Mouse (Mus musculus) large intestine, adult 2 months (tissue): ENCODE results near the gene Smtn. TPM values are rescaled to one million over a fixed set of nuclear protein-coding genes. Genes with fewer than 3 reads are reported as not detected.

Experiments
- DNase-seq: peaks from one replicate; pipeline ENCODE4 v3.0.0-alpha.2; 2012; ENCODE audit warnings: low read depth, low spot score
- WGBS: fragments of 180-500 bp; shearing (Covaris S2); methylation state at CpG from one replicate; pipeline ENCODE4 v1.1.7; 2018; 5-methylcytosine and 5-hydroxymethylcytosine counted together
- polyA plus RNA-seq: library from polyadenylated mRNA; depleted of rRNA; stranded (reverse); fragments of >200 nt; gene quantifications from 2 replicates; pipeline ENCODE4 v1.2.3, GENCODE M21; 2012

Gene Smtn
- polyA plus RNA-seq, 1 experiment: 57.6 TPM

DNA sequence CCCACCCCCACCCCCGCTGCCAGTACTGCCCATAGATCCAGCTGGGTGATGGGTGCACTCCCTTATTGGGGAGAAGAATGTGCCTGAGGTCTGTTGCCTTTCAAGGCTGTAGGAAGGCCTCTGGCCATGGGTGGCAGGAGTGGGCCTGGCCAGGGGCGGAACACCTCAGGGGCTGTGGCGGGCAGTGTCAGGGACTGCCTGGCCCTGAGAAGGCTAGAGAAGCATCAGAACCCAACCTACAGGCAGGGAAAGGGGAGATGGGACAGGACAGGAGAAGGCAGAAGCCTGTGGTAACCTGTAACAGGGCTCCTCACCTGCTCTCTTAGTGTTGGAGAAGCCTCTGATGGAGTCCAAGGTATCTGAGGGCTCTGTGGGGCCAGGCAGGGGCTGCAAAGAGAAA lies 9.7 kb downstream of the Smtn start:
- DNase-seq: no peak
- 90% methylated on average over 3 of the region's 3 CpGs for WGBS

DNA sequence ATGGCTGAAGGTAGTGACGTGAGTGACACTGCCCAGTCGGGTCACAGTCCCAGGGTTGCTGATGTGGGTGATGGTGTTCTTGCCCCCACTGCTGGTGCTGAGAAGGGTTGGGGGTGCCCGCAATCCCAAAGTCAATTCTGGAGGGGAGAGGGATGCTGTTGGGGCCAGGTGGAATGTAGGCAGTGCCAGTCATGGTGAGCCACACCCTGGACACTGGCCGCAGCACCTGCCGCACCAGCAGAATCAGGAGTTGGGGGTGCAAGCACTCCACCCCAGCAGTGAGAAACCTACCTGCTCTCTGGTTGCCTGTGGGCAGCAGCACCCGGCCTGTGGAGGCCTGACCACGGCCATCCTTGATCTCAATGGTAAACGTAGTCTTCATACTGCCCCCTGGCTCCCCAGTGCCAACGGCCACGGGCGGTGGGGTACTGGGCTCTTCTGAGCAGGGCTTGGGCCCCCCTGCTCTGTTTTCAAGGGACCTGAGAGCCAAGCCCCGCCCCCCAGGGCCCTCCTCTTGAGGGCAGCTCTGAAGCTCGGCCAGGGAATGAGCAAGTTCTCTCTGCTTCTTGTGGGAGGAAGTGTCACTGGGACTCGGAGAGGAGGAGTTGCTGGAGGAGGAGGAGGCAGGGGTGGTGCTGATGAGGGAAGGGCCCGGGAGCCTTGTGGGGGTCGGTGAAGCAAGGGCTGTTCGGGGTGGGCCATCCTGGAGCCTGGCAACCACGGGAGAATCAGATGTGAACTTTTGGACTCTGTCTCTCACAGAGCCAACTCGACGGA lies 10.7 kb downstream of the Smtn start:
- 69% methylated on average over 20 of the region's 20 CpGs for WGBS
- DNase-seq: no peak

DNA sequence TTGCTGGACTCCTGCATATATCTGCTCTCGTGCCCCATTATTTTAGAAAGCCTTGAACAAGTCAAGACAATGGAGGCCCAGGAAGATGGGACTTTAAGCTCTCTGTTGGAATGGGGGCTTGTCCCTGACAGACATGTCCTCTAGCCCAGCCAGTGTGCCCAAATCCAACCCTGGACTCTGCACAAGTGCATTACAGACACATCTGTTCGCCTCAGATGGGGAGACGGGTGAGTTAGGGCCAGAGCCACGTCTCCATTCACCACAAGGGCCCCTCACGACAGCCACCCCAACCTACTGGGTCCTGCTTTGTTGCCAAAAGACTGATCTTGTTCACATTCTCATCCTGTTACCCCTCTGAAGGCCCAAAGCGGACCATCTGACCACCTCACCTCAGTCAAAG lies 12.2 kb downstream of the Smtn start:
- WGBS: 87% methylated on average over 6 of the region's 6 CpGs
- DNase-seq: no peak

DNA sequence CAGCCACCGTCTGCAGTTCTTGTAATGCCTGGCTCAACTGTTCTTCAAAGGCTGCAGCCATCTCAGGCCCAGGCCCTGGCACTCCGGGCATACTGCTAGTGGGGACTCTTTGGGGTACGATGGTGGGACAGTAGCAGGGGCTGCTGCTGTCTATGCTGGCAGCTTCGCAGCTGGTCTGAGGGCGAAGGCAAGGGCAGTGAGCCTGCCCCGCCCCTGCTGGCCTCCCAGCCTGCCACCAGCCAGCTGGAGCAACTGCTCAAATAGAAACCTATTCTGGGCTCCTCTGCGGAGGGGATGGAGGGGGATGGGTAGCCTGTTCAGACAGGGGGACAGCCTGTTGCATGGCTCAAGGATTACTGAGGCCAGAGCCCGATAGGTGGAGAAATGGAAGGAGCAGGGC lies 12.6 kb downstream of the Smtn start:
- 77% methylated on average over 8 of the region's 8 CpGs for WGBS
- DNase-seq: no peak

DNA sequence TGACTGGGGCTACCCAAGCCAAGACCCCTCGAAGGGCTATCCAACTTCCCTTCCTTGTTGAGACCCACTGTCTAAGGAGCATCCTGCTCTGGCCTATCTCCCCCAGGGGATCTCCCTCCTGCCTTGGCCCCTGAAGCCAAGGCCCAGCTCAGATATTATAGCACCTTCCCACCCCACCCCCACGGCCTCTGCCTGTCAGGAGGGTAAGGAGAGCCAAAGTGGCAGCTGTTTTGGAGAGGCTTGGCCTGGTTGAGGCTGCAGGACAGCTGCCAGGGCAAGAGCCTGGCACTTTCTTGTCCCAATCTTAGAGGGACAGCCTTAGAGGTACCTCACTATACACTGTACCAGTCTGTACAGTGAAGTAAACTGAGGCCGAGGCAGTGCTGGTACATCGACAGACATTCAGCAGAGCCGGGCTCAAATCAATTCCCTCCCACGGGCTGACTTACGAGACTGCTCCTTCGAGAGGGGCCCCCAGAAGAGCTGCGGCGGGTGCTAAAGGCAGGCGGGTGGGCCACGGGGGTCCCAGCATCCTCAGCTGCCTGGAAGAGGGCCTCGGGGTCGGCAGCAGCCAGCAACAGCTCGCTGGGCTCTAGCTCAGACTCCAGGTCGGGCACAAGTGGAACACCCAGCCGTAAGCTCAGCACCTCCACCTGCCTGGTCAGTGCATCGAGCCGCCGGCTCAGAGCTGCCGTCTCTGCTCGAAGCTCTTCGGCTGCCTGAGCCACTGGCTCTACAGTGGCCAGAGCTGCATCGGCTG lies 13.3 kb downstream of the Smtn start:
- 92% methylated on average over 24 of the region's 24 CpGs for WGBS
- no peak for DNase-seq

DNA sequence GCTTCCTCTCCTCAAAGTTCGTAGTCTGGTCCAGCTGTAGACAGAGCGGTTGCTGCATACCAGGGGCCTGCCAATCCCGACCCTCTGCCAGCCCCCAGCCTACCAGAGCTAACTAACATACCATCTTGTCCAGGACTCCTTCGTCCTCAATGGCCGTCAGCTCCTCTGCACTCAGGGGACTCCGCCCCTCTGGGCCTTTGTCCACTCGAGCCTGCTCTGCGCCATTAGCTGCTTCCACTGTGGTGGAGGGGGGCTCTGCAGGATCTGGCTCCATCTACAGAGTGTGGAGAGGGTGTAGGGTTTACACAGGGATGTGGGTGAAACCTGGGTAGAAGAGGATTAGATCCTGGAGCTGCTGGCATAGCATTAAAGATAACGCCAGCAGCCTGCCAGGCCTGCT lies 14.2 kb downstream of the Smtn start:
- WGBS: 78% methylated on average over 9 of the region's 9 CpGs
- DNase-seq: no peak

DNA sequence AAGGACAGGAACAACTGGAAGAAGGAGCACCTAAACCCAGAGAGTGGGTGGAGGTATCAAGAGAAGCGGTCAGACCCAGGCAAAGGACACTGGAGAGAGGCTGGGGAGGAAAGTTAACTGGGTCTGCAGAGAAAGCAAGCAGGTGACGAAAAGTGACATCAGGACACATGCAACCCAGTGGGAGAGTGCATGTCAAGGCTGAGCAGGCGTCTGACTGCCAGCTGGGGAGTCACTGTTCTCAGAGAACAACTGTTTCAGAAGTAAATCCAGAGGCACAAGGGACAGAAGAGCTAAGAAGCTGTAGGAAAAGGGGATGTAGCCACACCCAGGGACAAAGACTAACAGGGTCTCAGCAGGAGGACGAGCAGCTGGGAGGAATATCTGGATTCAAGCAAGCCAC lies 14.9 kb downstream of the Smtn start:
- 86% methylated on average over 4 of the region's 4 CpGs for WGBS
- no peak for DNase-seq

DNA sequence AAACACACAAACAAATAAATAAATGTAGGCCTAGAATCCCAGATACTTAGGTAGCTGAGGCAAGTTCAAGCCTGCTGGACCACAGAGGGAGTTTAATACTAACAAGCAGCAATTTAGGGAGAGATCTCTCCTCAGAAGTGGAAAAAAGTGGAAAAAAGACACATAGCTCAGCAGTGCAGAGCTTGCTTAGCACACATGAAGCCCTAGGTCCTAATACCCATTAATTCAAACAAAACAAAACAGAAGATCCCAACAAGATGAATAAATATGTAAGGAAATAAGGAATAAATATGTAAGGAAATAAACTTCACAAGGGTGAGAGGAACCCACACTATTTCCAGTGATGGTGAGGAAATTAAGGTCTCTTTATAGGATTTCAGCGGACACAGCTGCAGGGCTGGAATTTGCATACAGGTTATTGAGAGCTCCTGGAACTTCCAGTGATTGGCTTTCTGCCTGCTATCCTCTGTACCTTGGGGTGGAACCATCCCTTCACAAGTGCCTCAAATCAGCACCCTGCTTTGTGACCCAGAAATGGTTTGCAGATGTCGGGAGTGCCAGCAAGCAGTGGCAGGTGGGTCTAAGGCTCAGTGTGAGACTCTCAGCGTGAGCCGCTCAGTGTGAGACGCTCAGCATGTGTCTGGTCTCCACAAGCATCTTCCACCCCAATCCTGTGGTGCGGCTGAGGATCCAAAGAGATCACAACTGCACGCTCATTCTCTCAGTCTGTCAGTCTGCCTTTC lies 16.4 kb downstream of the Smtn start:
- WGBS: 83% methylated on average over 7 of the region's 7 CpGs
- no peak for DNase-seq

DNA sequence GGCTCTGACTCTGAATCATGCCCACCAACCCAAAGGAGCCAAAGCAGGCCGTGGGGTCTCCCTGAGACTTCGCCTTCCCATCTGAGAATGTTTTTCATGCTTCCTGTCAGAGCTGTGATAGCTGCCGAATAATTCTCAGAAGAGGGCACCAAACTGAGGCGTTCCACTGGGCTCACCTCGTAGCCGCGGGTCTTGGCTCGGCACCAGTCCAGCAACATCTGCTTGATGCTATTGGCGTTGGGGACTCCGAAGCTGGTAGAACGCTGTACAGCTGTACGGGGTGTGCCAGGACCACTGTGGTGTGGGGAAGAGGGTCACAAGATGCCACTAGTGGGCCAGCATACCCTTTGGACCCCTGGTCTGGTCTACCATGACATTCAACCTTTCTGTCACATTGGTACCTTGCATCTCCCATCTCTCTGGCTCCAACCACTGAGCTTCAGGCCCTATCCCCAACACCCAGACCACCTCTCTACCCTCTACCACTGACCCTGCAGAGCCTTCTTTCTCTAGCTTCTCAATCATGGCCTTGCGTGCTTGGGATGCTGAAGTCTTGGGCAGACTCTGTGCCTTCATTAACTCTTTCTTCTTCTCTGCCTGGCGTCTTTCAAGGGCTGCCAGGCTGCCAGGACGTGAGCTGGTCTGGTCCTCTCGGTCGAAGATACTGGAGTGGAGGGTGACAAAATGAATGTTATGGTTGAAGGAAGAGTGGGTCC lies 18.0 kb downstream of the Smtn start:
- no peak for DNase-seq
- 84% methylated on average over 17 of the region's 17 CpGs for WGBS

DNA sequence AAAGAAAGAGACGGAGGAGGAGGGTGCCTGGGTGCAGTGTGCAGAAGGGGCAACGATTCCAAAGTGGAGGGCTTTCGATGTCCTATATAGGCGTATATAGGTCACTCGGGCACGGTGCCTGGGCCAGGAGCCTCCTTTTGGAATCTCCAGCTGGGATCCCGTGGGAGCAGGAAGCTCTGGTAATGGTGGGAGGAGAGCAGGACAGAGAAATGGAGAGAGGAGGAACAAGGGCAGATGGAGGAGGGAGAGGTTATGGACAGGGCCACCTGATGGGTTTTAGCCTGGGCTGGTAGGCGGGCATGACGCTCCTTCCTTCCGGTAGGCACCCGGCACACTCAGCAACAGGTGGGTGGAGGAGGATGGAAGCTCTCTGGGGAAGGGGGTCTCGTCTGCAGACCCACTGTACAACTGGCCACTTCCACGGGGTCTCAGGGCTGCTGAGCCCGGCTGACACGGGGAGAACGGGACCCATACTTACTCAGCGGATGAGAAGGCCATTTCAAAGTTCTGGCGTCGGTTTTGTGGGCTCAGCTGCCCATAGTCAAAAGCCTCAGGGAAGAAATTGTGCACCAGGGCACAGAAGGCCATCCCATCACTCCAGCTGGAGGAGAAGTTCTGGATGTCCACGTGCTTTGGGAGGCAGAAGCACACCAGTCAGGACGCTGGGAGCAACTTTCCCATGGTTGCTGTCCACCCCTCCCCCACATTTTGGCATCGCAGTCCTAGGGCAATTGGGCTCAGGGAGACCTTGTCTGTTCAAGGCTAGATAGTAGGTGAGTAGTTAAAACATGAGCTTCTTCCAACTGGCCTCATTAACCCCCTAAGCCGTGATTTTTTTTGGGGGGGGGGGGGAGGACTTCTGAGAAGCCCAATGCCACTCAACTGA lies 18.8 kb downstream of the Smtn start:
- DNase-seq: no peak
- whole genome bisulfite sequencing: 80% methylated on average over 23 of the region's 23 CpGs

DNA sequence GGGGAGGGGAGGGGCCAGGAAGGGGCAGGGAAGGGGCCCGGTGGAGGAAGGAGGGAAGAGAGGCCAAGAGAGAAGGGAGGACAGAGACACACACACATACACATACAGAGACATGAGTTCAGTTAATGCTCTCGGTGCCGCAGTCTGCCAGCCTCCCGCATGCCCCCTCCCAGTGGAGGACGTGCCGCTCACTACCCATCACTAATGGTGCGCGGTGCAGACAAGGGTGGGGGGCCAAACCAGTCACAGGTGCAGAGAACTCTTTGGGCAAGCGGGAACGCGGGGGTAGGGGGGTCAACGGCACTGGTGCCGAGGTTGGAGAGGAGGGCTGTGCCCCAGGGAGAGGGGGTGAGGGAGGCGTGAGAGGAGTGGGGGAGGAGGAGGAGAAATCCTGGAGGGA lies 19.5 kb downstream of the Smtn start:
- DNase-seq: no peak
- 84% methylated on average over 14 of the region's 14 CpGs for WGBS

DNA sequence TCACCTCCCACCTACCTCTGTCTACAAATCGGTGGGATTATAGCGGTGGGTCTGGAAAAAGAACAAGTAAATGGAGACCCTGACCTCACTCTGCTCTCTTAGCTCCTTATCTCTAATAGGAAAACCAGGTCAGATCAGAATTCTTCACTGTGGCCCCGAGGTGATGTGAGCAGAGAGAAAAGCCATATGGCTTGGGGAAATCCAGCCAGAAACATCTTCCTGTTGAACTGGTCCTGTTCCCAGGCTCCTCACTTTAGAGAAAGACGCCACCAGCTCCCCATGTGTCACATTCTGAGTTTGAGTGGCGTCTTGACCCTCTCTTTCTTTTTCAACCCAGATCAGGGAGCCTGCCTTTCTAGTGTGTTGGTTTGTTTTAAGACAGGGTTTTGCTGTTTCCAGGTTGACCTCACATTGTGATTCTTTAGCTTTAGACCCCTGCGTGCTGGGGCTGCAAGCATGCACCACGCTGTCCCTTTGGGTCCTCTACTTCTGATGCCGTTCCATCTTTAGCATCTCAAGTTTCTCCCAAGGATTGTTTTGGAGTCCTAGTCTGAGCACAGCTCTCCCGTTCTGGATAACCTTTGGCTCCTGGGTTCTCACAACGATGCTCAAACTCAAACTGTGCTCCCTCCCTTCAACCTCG lies 20.5 kb downstream of the Smtn start:
- DNase-seq: no peak
- 72% methylated on average over 11 of the region's 11 CpGs for WGBS

DNA sequence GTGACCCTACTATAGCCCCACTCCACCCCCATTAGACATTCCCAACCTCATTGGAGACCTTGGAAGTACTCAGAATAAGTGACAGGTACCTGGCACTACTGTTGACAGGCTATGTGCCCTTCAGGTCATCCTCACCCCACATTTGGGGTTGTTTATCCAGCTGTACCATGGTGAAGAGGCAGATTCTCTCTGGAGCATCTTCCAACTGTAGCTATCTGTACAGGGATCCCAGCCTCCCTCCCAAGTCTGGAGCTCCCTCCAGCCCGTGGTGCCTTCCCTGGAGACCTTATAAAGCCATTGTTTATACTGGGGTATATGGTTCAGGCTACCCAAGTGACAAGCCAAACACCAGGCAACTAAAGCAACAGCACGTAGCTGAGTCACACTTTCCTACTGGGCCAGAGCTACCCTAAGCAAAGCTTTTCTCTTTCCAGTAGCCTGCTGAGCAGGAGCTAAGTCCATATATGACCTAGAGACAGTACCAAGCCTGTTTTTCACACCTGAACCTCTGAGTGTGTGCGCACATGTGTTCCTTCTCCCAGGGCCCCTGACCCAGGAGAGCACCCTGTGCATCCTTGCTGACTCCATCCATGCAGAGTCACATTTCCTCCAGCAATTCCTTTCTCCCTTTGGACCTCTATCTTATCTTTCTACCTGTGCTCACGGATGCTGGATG lies 21.2 kb downstream of the Smtn start:
- WGBS: 57% methylated on average over 4 of the region's 4 CpGs
- DNase-seq: no peak

DNA sequence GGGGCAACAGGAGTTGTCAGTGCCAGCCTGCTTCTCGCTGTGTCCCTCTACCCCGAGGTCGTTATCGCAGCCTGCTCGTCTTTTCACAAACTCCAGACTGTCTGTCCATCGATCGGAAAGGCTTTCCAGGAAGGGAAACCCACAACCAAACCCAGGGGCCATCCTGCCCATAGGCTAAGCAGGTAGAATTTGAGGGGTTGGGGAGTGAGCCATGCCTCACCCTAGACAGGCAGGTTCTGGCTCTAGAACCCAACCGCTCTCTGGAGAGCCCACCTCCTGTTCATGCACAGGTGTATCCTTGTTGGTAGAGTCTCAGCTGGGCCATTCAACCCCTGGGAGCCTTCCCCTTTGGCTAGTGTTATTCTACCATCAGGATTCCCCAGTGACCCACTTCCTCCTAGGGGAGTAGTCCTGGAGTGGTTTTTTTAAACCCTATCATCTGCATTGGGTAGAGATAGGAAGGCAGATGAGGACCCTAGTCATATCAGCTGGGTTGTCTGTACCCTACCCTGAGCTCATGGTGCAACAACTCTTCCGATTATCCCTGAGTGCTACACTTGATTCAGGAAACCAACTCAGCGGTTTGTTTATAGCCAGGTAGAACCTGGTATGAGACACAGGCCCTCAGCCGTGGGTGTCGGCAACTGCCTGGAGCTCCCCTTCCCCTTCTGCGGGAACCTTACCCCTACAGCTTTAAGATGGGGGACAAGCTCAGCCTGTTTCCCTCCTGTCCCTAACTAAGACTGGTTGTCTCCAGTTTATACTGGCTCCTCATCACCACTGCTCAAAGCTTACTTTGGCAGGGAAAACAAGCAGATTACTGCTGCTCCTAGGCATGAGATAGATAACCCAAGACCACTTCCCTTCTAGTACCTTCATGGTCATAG lies 22.3 kb downstream of the Smtn start:
- no peak for DNase-seq
- 55% methylated on average over 13 of the region's 13 CpGs for WGBS

DNA sequence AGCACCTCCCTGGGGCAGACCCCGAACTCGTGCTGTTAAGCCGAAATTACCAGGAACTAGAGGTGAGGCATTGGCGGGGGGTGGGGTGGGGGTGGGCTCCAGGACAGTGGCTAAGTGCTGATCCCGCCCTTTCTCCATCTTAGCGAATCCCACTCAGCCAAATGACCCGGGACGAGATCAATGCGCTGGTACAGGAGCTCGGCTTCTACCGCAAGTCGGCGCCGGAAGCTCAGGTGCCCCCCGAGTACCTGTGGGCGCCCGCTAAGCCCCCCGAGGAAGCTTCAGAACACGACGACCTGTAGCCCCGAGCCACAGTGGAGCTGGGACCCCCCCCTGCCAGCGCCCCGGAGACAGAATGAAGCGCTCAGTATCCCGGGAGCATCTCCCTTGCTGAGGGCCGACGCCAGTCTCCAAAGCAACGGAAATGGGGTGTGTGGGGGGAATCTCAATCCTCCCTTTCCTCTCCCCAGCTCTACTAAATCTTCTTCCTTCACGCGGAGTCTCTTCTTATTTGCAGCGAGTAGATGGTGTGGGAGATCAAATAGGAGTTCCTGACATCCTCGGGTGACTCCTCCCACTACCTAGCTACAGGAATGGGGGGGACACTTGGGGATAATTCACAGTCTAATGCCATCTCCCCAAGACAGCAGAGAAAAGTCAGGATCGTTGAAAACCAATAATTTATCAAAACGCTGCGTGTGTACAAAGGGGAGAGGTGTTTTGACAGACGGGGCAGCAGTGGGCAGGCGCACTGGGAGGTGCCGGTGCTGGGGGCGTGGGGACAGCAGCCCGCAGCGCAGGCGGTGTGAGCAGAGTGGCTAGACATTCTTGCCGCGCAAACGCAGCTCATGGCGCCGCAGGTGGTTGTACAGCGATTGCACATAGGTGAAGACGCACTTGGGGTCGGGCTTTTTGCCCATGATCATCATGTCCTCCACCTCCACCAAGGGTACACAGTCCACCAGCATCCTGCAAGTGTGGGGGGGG lies 23.3 kb downstream of the Smtn start:
- no peak for DNase-seq
- WGBS: 19% methylated on average over 50 of the region's 50 CpGs

DNA sequence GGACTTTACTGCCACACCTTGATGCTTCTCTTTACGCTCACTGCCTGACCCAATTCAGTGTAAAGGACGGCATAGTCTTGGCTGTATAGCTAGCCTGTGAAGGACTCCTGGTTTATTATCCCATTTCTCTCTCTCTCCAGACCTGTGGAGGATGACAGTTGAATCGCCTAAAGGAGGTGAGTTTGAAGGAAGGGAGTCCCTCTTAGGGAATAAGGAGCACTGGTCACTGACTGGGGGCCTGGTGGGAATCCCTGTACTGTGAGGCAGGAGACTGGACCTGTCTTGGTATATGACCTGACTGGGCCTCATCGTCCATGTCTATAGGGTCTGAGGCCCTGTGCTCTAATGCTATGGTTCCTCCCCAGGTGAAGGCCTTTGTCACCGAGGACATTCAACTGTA lies 24.3 kb downstream of the Smtn start:
- no peak for DNase-seq

More for the DNA sequence above, 24.3 kb downstream of the Smtn start:
- 46% methylated on average over 5 of the region's 5 CpGs for WGBS
